Mouse (Mus musculus) megakaryocyte, adult 5-6 weeks (primary cell): ENCODE measurements around the gene Prickle2. TPM values are rescaled to one million over a fixed set of nuclear protein-coding genes. Genes with fewer than 3 reads are reported as not detected.

ENCODE experiments used
- ATAC-seq: 2 replicates; pipeline ENCODE4 v1.8.0; 2016; ENCODE audit warnings: mild to moderate bottlenecking, inconsistent platforms; ENCODE audit not compliant: poor library complexity, severe bottlenecking
- total RNA-seq, 2 experiments: library from RNA; stranded (forward) in 1 of 2; stranded (reverse) in 1 of 2; fragments of 153-499, 151-499 nt in 1 of 2; fragments of 221-1000, 200-1000 nt in 1 of 2; gene quantifications; 2 replicates each; pipeline versions ENCODE4 v1.2.3 to v1.2.4; 2015 to 2017

Gene Prickle2
- total RNA-seq (2015), result 0.02 TPM in 1 of 2 replicates, not detected in the other
- not detected in 2 replicates for total RNA-seq (2017)

- ATAC-seq, result no peak
These were observed at the start of gene Prickle2 for GRCm38 (mm10) chr6:92706145-92706466. Prickle2 (minus strand) TSS chr6:92706155.

DNA sequence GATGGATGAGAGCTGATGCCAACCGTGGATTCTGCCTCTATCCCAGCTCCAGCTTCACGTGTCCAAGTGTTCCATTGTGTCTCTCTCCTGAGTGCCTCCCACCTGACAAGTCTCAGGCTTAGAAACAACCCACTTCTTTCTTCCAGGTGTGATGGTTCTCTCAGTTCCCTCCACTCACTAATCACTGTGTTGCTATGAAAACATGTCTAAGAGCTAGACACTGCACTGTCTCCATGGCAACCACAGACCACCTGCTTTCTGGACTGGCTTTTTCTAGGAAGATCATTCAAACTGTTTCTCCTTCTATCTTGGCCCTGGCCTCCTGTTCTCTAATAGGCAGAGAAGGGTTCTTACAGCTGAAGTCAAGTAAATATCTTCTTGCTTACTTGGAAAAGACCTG, 46.8 kb upstream of the Prickle2 start:
- ATAC-seq, result no peak

- ATAC-seq, result no peak
These were observed 43.5 kb upstream of the Prickle2 start for GRCm38 (mm10) chr6:92749420-92749819.

- no peak for ATAC-seq
These were observed 37.6 kb upstream of the Prickle2 start for GRCm38 (mm10) chr6:92743605-92744004.

GRCm38 (mm10) chr6:92737116-92737515, 31.2 kb upstream of the Prickle2 start:
- no peak for ATAC-seq

DNA sequence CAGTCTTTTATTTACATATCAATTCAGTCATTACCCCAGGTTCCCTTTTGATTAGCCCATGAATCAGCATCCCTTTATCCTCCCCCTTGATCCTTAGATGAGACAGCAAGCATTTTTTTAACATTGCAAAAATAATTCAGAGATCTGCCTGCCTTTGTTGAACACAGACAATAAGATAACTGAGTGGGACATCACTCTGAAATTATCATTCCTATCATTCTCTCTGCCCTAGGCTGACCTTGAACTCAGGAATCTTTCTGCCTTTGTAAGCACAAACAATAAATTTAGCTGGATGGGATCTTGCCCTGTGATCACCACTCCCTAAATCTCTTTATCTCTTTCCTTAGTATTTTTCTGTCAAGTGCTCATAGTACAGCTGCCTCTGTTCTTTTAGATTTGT, 27.7 kb upstream of the Prickle2 start:
- ATAC-seq, result no peak

DNA sequence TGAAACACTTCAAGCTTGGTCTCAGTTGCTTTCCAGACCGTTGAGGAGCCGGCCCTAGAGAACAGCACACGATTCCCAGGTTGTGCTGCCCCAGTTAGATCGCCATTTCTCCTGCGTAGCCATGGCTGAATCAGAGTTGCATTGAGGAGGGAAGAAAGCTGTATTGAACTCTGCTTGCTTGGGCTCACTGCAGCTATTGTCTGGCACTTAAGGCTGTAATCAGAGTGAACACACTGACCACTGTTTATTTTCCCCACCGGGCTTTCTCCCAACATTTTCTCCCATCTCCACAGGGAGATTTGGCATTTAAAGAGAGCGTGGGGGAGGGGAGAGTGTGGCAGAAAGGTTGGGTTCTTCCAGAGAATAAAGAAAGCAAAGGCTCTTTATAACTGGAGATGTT, 22.6 kb upstream of the Prickle2 start:
- no peak for ATAC-seq

DNA sequence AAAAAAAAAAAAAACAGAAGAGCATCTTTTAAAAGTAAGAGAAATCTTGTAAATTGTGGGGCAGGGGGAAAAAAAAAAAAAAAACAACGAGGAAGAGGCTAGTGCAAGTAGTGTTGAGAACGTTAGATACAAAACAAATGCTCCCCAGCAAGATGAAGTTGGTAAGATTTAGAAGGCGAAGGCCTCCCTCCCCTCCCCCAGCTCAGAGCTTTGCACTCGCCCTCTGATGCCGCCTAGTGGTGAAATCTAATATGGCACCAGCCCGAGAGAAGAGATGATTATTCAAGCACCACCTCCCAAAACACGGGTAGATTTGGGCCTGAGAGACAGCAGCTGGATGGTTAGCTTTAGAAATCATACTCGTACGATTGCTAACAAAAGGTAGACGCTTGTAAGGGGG, 22.1 kb upstream of the Prickle2 start:
- peak; percentile 47; the same call in 1 of the 2 replicates for ATAC-seq

DNA sequence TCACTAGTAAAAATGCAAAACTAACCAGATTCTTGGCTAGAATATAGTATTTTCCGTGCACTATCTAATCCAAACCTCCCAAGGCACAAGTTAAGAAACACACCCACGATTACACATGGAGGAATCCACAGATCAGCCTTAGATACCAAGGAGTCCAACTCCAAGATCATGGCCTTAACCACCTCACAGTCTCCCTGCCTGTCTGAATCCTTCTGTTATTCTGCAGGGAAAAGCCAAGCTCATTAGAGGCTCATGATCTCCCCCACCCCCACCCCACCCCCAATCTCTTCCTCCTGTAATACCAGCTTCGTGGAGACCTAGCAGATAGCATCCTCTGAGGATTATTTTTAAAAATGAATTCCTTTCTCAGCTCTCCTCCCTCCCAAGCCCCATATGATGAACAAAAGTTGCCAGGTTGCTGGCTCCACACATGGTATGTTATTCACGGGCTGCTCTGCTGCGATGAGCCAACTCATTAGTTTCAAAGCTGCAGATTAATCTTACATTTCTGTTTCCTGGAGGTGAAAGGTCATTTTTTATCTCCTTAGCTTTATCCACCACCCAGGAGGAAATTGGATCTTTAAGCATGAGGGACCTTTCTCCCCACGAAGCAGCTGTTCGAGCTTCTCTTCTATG, 21.5 kb upstream of the Prickle2 start:
- ATAC-seq, result no peak

- no peak for ATAC-seq
These were observed 20.2 kb upstream of the Prickle2 start for GRCm38 (mm10) chr6:92726121-92726520.

- ATAC-seq, result no peak
These were observed 18.4 kb upstream of the Prickle2 start for GRCm38 (mm10) chr6:92724394-92724793.

- ATAC-seq, result no peak
These were observed 9.9 kb upstream of the Prickle2 start for GRCm38 (mm10) chr6:92715806-92716205.

DNA sequence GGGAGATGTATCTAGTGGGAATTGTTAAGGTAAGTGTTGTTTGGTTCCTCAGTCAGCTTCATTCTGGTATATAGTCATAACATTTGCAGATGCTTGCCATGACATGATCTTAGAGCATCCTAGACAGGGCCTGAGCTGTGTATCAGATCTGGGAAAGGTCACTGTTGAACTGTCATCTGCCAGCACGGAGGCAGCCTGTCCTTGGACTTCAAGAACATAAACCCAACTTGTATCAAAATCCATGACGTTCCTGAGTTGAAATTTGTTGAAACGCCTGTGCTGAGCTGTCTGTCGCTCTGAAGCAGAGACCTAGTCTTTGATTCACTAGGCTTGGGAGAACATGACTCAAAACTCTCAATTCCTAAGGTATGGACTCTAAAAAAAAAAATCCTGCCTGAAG, 8.8 kb upstream of the Prickle2 start:
- no peak for ATAC-seq

DNA sequence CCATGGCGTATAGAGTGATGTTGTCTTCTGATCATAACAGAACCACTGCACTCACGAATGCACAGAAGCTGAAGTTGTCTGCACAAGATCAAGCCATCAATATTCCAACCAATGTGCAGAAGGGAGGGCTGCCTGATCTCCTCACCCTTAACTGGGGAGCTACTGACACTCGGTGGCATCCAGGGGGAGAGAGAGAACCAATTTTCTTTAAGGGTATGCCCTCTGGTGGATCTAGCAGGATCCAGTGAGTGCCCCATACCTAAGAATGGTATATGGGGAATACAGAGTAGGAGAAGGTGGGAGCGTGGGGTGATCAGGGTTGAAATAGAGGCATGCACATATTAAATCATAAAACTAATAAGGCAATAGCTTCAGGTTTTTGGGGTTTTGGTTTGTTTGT, 2.2 kb upstream of the Prickle2 start:
- ATAC-seq, result no peak

DNA sequence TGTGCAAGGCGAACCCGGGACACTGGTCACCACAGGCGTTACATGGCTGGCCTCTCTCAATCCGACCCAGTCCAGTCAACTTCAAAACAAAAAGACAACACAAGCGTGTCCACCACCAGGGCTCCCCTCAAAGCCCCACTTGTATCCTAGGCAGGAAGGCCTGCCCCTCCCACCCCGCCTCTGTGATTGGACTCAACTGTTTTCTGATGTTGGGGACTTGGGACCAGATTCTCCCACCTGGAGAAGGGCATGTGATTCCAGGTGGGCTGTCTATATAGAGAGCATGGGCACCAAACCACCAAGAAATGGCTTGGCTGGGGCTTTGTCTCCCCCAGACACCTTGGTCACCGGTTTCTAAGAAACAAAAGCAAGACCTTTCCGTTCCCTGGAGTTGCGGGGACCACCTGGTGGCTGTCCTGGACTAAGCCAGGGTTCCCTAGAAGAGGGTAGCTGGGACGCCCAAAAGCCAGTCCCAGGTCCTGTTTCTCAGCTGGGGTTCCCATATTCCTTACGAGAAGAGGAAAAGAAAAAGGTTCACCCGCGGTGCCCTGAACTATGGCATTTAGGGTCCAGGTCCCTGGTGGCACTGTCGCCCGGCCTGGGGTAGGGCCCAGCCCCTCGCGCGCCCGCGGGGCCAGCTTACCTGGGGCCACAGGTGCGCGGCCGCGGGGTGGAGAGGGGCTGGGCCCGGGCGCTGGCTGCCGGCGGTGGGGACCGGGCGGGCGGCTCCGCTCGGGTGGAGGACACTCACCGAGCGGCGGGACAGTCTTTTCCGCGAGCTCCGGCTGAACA, 406 bp downstream of the Prickle2 start:
- no peak for ATAC-seq

DNA sequence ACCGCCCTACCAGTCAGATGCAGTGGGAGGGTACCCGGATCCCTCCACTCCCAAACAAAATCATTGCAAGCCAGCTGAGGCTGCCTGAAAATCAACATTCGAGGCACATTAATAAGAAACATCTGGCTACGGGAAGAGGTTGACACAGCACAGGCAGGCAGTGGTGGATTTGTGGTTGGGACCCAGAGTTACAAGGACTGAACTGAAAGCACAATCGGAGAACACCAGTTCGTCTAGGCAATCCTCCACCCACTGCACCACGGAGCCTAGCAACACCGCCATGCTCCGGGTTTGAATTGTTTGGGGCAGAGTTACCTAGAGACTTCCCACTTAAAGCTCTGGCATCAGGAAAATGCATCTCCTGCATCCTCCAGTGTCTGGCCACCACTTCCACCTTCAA, 1.1 kb downstream of the Prickle2 start:
- no peak for ATAC-seq

- no peak for ATAC-seq
These were observed 6.3 kb downstream of the Prickle2 start for GRCm38 (mm10) chr6:92699491-92700209.

GRCm38 (mm10) chr6:92697807-92698206, 8.1 kb downstream of the Prickle2 start:
- ATAC-seq, result no peak

DNA sequence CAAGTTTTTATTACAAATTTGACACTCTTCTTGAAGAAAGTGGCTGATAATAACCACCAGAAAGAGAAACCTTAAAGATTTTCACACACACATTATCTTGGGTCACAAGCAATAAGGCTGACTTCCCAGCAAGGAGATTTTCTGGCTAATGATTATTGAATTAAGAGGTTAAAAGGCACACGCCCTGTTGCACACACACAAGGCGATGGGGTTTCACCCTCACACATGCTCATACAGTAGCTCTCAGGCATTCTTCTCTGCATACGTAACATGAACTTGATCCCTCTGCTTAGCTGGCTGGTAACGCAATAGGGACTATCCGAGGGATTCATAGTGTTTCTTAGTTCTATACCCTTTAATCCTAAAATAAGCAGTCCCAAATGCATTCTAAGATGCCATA, 18.6 kb downstream of the Prickle2 start:
- ATAC-seq, result no peak

GRCm38 (mm10) chr6:92674394-92674925, 31.5 kb downstream of the Prickle2 start:
- no peak for ATAC-seq

DNA sequence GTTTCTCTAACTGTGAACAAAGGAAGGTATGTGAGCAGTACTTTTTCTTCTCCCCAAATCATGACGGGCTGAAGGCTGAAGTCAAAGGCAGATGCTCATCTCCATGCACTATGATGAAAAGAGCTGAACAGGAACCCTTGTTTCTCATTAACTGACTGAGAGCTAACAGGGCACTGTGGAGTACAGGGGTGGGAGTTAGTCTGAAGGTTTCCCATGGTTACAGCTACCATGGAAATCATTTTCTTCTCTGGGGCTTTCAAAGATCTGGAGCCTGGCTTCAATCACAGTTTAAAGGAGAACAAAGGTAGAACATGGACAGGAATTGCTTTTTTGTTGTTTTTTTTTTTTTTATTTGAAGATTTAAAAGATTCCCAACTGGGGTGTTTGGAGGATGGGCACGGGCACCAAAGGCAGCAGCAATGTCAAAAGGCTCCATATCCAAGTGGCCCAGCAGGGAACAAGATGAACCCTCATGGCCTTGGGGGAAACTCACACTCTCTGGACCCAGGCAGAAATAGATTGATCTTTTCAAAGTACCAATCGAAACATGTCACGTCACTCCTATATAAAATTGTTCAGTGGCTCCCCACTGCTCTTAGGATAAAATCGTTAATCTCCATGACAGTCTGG, 35.3 kb downstream of the Prickle2 start:
- ATAC-seq, result no peak
